Mouse (Mus musculus) yolk sac, embryonic 10.5 days (tissue): ENCODE data around the gene Syne3.

Experiments
- DNase-seq: peaks from one replicate; pipeline ENCODE4 v3.0.0-alpha.2; 2017; ENCODE audit warnings: low spot score

The Syne3 gene

DNA sequence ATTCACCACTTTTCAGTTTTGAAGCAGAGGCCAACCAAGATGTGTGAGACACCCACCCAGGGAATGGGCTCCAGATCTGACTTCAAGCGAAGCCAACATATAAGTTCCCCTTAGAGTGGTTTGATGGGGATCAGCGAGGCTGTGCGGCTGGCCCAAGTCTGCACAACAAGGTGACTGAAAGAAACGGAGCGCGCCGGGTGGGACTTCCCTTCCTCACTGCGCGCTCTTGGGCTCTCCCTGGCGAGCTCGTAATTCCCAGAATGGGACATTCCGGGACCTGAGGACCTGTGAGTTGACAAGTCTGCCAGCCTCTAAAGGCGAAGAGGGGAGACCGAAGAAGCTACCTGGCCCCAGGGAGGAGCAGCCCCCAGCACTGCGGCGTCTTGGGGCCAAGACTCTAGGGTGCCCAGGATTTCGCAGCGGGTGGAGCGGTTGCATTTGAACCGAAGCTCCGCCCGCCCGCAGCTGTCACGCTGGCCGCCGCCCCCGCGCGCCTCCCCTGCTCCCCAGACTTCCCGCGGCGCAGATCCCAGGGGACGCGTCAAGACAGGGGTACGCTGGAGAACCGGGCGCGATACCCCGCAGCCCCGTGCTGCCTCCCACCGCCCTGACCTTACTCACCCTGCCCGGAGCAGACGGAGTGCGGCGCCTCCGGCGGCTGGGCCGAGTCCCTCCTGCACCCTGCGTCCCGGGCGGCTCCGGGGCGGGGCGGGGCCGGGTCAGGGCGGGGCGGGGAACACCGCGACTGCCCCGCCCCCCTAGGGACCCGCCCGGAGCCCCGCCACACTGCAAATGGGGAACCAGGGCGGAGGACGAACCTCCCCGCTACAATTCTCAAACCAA lies at the start of gene Syne3:
Gene Syne3, minus strand, starts transcription at position 440 of the 843 bp plus-strand sequence.
- peak; percentile 78 for DNase-seq

DNA sequence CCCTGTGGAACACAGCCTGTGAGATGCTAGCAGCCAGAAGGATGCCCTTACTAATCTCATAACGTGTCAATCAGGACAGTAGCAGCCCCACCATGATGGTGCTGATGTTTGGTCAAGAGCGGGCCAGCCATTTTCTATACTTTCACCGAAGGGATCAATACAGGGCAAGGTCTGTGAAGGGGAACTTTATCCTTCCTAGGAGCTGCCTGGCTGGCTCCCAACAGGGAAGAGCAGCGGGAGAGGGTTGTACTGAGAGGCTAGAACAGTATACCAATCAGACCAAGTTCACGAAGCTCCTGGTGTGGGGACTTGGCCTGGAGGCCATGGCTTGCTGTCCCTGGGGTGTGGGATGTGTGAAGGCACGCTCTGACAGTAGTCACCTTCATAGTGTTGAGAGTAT lies 45.7 kb upstream of the Syne3 start:
- DNase-seq: no peak

DNA sequence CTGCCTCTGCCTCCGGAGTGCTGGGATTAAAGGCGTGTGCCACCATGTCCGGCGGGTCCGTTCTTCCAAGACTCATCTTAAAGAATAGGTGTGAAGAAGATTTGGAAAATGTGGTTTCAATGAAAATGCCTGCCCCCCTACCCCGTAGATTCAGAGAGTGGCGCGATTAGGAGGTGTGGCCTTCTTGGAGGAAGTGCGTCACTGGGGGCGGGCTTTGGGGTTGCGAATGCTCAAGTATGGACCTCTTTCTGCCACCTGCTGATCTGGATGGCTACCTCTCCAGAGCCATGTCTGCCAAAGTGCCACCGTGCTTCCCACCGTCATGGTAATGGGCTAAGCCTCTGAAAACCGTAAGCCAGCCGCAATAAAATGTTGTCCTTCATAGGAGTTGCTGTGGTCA lies 44.4 kb upstream of the Syne3 start:
- DNase-seq: no peak

DNA sequence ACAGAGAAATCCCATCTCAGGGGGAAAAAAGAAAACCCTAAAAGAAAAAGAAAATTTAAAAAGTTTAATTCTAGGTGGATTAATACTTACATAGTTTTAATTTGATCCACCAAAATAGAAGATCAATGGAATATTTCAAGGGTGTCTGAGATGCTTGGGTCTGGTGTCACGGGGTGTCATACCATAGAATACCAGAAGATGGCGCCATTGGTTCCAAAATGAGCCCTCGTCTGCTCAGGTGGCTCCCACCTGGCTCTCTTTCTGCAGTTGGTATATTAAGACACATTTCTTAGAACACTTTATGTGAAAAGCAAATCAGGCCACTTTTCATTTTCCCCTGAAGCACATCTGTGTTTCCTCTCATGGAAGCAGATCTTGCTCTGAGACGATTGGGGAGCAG lies 41.3 kb upstream of the Syne3 start:
- no peak for DNase-seq

DNA sequence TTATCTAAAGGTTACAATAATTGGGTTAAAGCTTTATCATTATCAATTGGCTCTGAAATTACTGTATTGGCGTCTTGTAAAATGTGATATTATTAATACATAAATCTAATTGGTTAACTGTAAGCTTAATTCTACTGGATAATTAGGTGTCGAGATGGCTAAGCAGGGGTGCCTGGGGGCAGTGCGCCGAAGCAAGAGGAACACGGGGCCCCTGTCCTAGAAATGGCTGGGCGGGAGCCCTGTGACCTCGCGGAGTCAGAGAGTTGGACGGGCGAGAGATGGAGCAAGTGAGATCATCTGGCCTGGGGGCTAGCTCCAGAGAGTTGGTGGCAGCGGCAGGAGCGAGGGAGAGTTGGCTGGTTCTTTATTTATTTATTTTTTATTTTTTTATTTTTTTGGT lies 40.2 kb upstream of the Syne3 start:
- DNase-seq: no peak

DNA sequence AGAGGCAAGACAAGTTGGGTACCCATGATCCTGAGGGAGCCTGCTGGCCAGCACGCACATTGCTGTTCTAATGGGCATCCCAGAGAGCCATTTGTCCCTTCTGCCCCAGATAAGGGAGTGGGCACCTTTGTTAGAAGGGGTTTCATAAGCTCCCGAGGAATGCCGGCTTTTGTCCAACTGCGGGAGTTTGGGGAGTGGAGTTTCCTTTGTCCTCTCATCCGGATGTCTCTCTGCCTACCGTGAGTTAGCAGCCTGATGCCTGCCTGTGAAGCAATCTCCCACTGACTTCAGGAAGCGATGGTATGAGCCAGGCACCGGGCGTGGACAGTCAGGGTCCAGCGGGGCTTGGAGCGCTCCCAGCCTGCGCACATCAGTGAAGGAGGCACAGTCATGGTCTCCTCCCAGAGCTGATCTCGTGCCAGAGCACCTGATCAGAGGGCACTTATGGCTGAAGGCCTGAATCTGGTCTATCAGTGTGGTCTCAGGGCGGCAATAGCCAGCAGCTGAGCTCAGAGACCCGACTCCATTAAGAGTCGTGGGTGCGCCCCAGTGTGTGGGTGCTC lies 38.8 kb upstream of the Syne3 start:
- DNase-seq: no peak

DNA sequence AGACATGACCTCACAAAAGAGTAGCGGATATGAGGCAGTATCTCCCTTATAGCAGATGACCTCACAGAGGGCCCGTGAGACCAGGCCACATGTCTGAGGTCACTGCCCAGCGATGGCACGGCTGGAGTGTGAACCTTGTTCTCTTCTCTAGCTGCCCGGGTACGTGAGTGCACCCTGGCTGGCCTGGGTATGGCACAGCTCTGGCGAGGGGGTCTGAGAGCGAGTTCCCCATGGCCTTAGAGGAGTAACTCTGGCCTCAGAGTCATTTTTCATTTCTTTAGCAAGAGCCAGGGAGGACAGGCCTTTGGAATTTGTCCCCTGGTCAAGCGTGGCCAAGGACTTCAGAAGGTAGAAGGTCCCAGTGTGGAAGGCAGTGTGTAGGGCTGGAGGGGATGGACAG lies 35.2 kb upstream of the Syne3 start:
- no peak for DNase-seq

DNA sequence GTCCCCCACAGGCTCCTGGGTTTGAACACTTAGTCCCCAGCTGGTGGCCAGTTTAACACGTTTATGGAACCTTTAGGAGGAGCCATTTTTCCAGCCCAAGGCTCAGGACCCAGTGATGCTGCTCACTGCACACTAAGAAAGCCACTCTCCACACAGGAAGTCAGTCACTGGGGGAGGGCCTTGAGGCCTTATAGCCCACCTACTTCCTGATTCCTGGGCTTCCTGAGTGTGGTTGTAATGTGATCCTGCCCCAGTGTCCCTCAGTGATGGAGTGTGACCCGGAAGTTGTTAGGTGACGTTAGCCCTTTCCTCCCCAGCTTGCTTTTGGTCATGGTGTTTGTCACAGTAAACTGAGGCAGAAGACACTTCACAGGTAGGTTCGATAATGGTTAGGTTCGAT lies 33.5 kb upstream of the Syne3 start:
- no peak for DNase-seq

DNA sequence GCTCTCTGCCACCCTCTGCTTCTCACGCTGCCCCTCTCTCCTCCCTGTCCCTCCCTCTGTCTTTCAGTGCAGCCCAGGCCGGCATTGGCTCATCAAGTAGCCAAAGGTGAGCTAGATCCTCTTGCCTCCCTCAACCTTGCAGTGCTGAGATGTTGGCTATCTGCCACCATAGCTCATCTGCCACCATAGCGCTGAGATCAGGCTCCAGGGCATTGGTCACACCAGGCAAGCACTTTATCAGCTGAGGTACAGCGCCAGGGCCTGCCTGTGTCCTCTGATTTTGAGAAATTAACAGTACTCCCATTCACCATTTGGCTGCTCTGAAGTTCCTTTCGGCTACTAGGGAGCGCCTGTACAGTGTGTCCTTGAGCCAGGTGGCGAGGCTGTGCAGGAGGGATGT lies 31.3 kb upstream of the Syne3 start:
- no peak for DNase-seq

DNA sequence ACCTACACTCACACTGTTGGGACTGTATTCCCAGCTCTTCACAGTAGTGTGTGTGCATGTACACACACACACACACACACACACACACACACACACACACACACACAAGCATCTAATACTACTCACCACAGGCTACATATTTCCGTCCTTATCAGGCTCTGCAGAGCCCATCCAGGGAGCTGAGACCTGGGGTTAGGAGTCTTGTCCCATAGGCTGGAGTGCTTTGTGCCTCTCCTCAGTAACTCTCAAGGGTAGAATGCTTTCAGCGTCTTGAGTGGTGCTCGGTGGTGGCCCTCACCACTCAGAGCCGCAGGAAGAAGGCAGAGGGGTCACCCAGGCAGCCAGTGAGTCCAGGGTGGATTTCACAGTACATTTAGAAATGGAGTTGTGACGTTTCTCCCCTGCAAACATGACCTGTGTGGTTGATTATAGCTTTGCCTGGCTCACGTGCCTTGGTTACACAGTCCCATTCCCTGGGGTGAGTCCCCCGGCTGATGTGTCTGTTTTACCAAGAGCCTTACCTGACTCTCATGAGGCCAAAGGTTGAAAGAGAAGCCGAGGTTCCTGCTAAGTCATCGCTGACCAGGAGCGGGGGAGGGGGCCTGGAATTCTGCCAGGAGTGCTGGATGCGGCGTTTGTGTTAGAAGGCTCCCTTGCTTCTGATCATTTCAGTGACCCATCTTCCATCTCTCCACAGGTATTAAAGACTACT lies 30.1 kb upstream of the Syne3 start:
- DNase-seq: peak; percentile 91

DNA sequence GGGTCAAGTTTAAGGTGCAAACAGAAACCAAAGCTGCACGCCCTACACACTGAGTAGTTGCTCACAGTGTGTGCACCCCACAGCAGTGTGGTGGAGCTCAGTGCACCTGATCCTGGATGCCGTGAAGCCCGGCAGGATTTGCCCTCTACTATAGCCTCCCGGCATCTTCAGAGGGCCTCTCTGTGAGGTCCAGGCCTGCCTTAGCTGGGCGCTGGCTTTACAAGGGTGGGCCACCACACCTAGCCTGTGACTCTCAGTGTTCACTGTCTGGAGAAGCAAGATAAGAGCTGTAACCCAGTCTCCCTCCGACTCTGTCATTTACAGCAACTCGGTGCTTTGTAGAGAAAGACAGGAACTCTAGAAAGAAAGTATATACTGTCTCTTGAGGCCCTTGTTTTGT lies 29.3 kb upstream of the Syne3 start:
- DNase-seq: peak; percentile 55

DNA sequence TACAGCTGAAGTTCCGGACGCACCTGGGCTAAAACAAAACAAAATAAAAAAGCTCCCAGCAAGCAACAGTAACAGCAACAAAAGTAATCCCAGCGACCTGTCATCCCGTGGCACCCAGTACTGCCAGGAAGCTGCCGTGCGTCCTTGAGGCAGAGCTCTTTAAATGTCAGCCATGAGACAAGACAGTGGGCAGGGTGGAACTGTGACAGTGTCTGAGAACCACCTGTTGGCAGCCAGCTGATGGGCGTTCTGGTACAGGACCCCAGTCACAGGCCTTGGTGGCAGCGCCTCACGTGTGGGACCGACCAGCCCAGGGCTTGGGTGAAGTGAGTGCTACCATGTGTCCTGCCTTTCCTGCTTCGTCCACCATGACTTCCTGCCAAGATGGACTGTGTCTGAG lies 28.6 kb upstream of the Syne3 start:
- DNase-seq: no peak

DNA sequence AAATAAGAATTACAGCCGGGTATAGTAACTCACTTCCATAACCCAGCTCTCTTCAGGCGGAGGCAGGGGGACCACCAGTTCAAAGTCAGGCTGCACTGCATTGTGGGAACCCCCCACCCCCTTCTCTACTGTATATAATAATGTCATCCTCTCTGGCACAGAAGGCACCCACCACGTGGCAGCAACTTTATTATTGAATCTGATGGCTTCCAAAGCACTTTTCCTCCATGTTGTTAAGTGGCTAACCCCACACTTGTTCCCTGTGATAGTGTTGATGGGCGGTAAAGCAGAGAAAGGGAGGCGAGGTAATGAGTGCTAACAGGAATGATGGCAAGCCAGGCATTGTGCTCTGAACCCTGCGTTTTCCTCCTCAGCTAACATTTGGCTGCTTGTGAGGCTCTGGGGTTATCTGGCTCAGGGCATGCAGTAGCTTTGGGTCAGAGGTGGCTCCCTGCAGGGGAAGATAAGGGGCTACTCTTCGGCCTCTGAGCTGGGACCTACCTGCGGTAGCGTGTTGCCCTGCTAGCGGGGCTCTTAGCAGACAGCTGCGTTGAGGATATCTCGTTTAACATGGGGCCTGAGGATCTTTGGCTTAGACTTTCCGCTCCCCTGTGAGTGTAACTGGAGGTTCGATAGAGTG lies 24.6 kb upstream of the Syne3 start:
- DNase-seq: no peak

DNA sequence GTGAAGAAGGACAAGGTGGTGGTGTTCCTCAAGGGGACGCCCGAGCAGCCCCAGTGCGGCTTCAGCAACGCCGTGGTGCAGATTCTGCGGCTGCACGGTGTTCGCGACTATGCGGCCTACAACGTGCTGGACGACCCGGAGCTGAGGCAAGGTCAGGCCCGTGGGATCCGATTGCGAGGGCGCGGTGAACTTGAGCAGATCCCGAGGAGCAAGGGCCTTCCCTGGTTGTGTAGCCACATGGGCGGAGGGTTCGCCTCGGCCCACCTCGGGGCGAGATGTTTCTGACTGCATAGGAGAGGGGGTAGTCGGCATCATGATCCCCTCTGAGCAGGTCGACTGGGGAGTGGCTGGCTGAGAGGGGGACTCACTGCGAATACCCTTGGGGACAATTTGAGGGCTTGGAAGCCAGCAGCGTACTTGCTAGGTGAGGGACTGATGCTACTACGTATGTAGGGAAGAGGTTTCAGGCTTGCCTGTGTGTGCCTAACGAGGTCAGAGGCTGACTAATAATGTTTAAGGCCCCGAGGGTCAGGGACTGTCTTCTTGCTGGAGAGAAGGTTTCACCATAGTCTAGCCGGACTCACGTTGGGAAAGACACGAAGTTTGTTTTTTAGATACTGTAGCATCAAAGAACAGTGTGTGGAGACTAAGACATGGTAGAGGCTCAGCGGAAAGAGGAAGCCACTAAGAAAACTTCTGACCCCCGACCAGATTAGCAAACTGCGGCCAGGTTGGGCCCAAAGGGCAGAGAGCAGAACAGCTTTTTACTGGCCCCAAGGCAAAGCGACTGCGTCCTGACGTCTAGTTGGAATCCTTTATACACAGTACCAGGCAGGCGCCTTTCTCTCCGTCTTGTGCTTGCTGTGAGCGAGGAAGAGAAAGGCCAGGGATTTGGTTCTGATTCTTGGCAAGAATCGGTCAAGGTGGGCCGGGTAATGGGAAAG lies 23.5 kb upstream of the Syne3 start:
- DNase-seq: peak; percentile 61

DNA sequence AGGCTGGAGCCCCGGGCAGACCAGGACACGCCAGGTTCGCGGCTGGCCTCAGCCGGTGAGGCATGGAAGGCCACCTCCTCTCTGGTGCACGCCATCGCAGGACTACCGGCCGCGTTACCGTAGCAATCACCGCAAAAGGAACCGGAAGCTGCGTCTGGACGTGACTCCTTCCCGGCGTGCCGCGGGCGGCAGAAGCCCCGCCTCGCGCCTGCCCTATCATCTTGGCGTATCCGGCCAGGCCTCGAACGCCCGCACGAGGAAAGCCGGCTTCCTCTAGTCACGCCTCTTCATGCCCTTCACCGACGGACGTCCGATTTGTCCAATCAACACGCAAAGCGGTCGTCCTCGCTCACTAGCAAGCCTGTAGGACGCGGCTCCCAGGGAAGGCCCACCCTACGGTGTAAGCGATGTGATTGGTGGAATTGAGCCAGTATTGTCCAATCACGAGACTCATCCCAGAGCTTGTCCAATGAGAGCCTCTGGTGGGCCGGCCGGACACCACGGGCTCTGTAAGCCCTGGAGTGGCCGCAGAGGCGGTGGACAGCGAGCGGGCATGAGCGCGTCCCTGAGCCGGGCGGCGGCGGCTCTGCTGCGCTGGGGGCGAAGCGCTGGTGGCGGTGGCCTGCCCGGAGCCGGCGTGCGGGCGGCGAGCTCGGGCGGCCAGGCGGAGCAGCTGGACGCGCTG lies 22.7 kb upstream of the Syne3 start, which contains the start of gene Glrx5:
Gene Glrx5, plus strand, starts transcription at position 542 of the 685 bp plus-strand sequence.
- peak; percentile 100 for DNase-seq

DNA sequence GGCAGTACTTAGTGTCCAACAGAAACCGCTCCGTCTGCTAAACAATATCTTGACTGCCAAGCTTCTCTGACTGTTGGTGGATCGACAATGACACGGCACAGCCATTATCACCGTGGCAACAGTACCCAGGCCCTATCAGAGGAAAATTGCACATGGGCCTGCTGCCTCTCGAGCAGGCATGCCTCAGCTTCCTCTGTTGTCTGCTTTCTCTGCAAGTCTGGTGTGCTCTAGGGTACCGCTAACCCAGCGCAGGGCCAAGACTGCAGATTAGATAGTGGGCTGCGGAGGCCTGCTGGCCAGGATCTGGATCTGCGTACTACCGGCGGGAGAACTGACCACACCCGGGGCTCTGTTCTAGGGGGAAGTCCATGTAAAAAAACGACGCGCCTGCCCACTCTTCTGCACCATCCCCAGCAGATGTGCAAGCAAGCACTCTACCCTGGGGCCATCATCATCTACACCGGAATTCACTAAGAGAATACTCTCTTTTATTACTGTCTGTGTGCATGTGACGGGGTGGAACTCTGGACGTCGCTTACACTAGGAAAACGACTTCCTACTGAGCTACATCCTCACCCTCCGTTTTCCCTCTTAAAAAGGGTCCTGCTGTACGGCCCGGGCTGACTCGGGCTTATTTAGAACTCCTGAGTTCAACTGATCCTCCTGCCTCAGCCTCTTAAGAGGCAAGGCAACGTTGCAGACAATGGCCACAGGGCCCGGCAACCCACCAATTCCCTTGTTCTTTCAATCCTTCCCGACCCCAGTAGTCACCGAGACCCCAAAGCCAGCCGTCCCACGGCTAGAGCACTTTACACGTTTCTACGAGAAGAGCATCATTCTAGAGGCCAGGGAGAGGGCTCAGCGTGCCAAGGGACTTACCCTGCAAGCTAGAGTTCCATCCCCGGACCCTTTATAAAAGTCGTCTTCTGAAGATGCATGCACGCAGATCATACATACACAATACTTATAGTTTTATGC lies 21.8 kb upstream of the Syne3 start:
- peak; percentile 49 for DNase-seq

DNA sequence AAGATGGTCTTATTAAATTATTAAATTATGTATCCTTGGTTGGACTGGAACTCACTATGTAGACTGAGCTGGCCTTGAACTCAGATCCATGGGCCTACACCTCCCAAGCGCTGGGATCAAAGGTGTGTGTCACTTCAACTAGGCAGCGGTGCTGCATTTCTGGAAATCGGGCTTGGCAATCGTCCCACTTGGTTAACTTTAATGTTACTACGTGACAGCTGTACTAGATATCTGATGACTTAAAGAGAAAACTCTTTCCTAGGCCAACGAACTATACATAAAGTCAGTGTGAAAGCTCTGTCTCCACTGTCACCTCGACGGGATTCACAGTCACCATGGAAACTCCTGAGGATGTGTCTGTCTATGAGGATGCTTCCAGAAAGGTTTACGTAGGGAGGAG lies 20.3 kb upstream of the Syne3 start:
- no peak for DNase-seq

DNA sequence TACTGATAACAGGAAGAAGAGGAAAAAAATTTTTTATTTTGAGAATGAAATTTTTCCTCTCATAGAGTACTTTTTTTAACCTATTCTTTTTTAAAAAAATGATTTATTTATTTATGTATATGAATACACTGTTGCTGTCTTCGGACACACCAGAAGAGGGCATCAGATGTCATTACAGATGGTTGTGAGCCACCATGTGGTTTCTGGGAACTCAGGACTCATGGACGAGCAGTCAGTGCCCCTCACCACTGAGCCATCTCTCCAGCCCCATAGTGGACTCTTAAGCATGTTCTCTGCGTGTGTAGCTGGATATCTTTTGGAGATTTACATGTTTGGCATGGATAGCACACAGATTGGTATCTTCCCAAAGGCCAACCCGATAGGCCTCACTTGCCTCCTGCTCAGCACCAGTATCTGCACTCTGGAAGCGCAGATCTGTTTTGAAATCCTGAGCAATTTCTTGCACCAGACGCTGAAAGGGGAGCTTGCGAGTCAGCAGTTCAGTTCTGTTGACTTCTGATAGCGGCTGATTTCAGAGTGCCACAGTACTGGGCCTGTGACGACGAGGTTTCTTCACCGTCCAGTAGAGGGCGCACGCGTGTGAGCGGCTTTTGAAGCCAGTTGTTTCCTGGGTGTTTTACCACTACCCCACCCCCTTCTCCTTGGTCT lies 17.8 kb upstream of the Syne3 start:
- peak; percentile 84 for DNase-seq

DNA sequence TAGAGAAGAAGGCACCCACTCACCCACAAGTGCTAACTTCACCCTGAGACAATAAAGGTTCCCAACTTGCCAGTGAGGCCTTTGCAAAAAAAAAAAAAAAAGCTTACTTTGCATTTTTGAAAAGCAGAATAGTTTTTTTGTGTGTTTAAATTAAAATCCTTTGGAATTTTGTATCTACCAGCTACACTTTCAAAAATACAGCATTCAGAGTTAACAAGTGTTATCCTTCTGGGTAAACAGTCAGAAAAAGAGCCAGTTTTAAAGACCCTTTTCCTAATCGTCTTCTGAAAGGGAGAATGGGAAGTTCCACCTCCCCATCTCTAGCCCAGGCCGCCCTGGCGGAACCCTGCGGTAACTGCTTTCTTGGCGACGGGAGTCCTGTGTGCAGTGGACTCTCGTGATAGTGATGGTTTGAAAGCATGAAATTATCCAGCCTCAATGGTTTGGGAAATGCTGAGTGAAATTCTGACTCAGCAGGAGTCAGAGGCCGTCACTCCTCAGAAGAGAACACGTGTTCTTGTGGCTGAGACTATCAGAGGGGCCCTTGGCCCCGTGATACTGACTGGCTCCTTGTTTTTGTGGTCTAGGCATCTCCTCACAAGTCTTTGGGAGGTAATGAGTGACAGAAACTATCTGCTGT lies 16.5 kb upstream of the Syne3 start:
- no peak for DNase-seq
